Mouse (Mus musculus): Measurements from ENCODE around the gene Nxph1. TPM values are rescaled to one million over a fixed set of nuclear protein-coding genes. Genes with fewer than 3 reads are reported as not detected.

The Nxph1 gene
- polyA plus RNA-seq, 1 experiment from 2014 or later = 0.23 TPM

- no peak for ATAC-seq
- WGBS = 87% methylated on average over 3 of the region's 3 CpGs
These were observed 135.6 kb downstream of the Nxph1 start for GRCm38 (mm10) chr6:9083851-9084250.

GRCm38 (mm10) chr6:9097345-9097744, 149.1 kb downstream of the Nxph1 start:
- H3K27me3 ChIP-seq (replicated peaks; ENCODE audit: control insufficient read depth, insufficient read depth, low read length) = no peaks in the 10 kb centered on the region
- no peaks in the 10 kb centered on the region for H3K9me3 ChIP-seq (ENCODE audit: control insufficient read depth)
- H3K4me2 ChIP-seq (replicated peaks; ENCODE audit: low read depth) = no peak overlapping the region
- no peak for ATAC-seq
- WGBS = 78% methylated on average over 2 of the region's 2 CpGs
- no peaks in the 10 kb centered on the region for H3K36me3 ChIP-seq (ENCODE audit: control insufficient read depth, insufficient read depth)
- H3K4me3 ChIP-seq (ENCODE audit: low read depth, low read length) = no peak overlapping the region
- no peak for TF ChIP-seq CTCF (IDR thresholded peaks at IDR 0.05; ENCODE audit: low read depth)
- H3K4me1 ChIP-seq (replicated peaks; ENCODE audit: control insufficient read depth, insufficient read depth, low read length) = no peaks in the 10 kb centered on the region
- no peak overlapping the region for H3K9ac ChIP-seq (ENCODE audit: low read depth, low read length)
- H3K27ac ChIP-seq (ENCODE audit: low read depth, low read length) = no peak overlapping the region

More at GRCm38 (mm10) chr6:9083851-9084250, 135.6 kb downstream of the Nxph1 start:
- H3K36me3 ChIP-seq (ENCODE audit: control insufficient read depth, insufficient read depth) = no peaks in the 10 kb centered on the region
- no peaks in the 10 kb centered on the region for H3K27me3 ChIP-seq (replicated peaks; ENCODE audit: control insufficient read depth, insufficient read depth, low read length)
- no peaks in the 10 kb centered on the region for H3K9me3 ChIP-seq (ENCODE audit: control insufficient read depth)
- TF ChIP-seq CTCF (IDR thresholded peaks at IDR 0.05; ENCODE audit: low read depth) = no peak
- H3K4me1 ChIP-seq (replicated peaks; ENCODE audit: control insufficient read depth, insufficient read depth, low read length) = no peaks in the 10 kb centered on the region
- no peak overlapping the region for H3K9ac ChIP-seq (ENCODE audit: low read depth, low read length)
- H3K4me2 ChIP-seq (replicated peaks; ENCODE audit: low read depth) = no peak overlapping the region
- no peak overlapping the region for H3K27ac ChIP-seq (ENCODE audit: low read depth, low read length)
- H3K4me3 ChIP-seq (ENCODE audit: low read depth, low read length) = no peak overlapping the region

- no peaks in the 10 kb centered on the region for H3K27me3 ChIP-seq (replicated peaks; ENCODE audit: control insufficient read depth, insufficient read depth, low read length)
- H3K9me3 ChIP-seq (ENCODE audit: control insufficient read depth) = no peaks in the 10 kb centered on the region
- no peak for ATAC-seq
- H3K4me2 ChIP-seq (replicated peaks; ENCODE audit: low read depth) = no peak overlapping the region
- H3K27ac ChIP-seq (ENCODE audit: low read depth, low read length) = no peak overlapping the region
- no peaks in the 10 kb centered on the region for H3K4me1 ChIP-seq (replicated peaks; ENCODE audit: control insufficient read depth, insufficient read depth, low read length)
- no peak for TF ChIP-seq CTCF (IDR thresholded peaks at IDR 0.05; ENCODE audit: low read depth)
- no peaks in the 10 kb centered on the region for H3K36me3 ChIP-seq (ENCODE audit: control insufficient read depth, insufficient read depth)
- no peak overlapping the region for H3K9ac ChIP-seq (ENCODE audit: low read depth, low read length)
- no peak overlapping the region for H3K4me3 ChIP-seq (ENCODE audit: low read depth, low read length)
These were observed 159.1 kb downstream of the Nxph1 start for GRCm38 (mm10) chr6:9107366-9107765.

- WGBS = 66% methylated on average over 2 of the region's 2 CpGs
- Histone ChIP-seq H3K36me3 (ENCODE audit: control insufficient read depth, insufficient read depth) (no peaks in the 10 kb centered on the region), H3K4me2 (replicated peaks; ENCODE audit: low read depth) (no peak overlapping the region), H3K9me3 (ENCODE audit: control insufficient read depth) (no peaks in the 10 kb centered on the region), H3K4me3 (ENCODE audit: low read depth, low read length) (no peak overlapping the region), H3K4me1 (replicated peaks; ENCODE audit: control insufficient read depth, insufficient read depth, low read length) (no peaks in the 10 kb centered on the region), H3K27me3 (replicated peaks; ENCODE audit: control insufficient read depth, insufficient read depth, low read length) (no peaks in the 10 kb centered on the region), H3K9ac (ENCODE audit: low read depth, low read length) (no peak overlapping the region), H3K27ac (ENCODE audit: low read depth, low read length) (no peak overlapping the region)
- no peak for ATAC-seq
- TF ChIP-seq CTCF (IDR thresholded peaks at IDR 0.05; ENCODE audit: low read depth) = no peak
These were observed 170.9 kb downstream of the Nxph1 start for GRCm38 (mm10) chr6:9119136-9119535.

- 89% methylated on average over 12 of the region's 12 CpGs for WGBS
- Histone ChIP-seq H3K4me3 (ENCODE audit: low read depth, low read length) (no peak overlapping the region), H3K27me3 (replicated peaks; ENCODE audit: control insufficient read depth, insufficient read depth, low read length) (no peaks in the 10 kb centered on the region), H3K4me1 (replicated peaks; ENCODE audit: control insufficient read depth, insufficient read depth, low read length) (no peaks in the 10 kb centered on the region), H3K36me3 (ENCODE audit: control insufficient read depth, insufficient read depth) (no peaks in the 10 kb centered on the region), H3K9me3 (ENCODE audit: control insufficient read depth) (no peaks in the 10 kb centered on the region), H3K4me2 (replicated peaks; ENCODE audit: low read depth) (no peak overlapping the region), H3K27ac (ENCODE audit: low read depth, low read length) (no peak overlapping the region), H3K9ac (ENCODE audit: low read depth, low read length) (no peak overlapping the region)
- TF ChIP-seq CTCF (IDR thresholded peaks at IDR 0.05; ENCODE audit: low read depth) = no peak
- ATAC-seq = no peak
These were observed 176.2 kb downstream of the Nxph1 start for GRCm38 (mm10) chr6:9124321-9124914.

- no peak for ATAC-seq
- H3K27ac ChIP-seq (ENCODE audit: low read depth, low read length) = no peak overlapping the region
- H3K4me1 ChIP-seq (replicated peaks; ENCODE audit: control insufficient read depth, insufficient read depth, low read length) = no peaks in the 10 kb centered on the region
- 72% methylated on average over 3 of the region's 3 CpGs for WGBS
- no peak overlapping the region for H3K4me2 ChIP-seq (replicated peaks; ENCODE audit: low read depth)
- no peaks in the 10 kb centered on the region for H3K9me3 ChIP-seq (ENCODE audit: control insufficient read depth)
- H3K9ac ChIP-seq (ENCODE audit: low read depth, low read length) = no peak overlapping the region
- no peak for TF ChIP-seq CTCF (IDR thresholded peaks at IDR 0.05; ENCODE audit: low read depth)
- H3K27me3 ChIP-seq (replicated peaks; ENCODE audit: control insufficient read depth, insufficient read depth, low read length) = no peaks in the 10 kb centered on the region
- H3K4me3 ChIP-seq (ENCODE audit: low read depth, low read length) = no peak overlapping the region
- H3K36me3 ChIP-seq (ENCODE audit: control insufficient read depth, insufficient read depth) = no peaks in the 10 kb centered on the region
These were observed 185.5 kb downstream of the Nxph1 start for GRCm38 (mm10) chr6:9133589-9134279.

All from intestine, postnatal 0 days (tissue).